17 mouse cellular contexts compared by ENCODE assay signal in genomic region chr10:59792575-59793176, GRCm38 (mm10).
DNase-seq lines count a peak whose midpoint lies in the region; ATAC-seq and TF ChIP-seq lines count a peak whose summit lies in the region.
"Had no signal": no experiment of that assay in that cellular context is flagged by ENCODE, and none has a peak within 500 bp of the region (broad histone marks: within the 10 kb centered on the region; RNA-seq: fewer than 3 reads in every experiment).

No protein-coding gene starts in this region.

- DNase-seq in frontal cortex, postnatal 10 days (ENCODE audit: low spot score in 2 of 2), result no peak
- peak; percentile 36 for DNase-seq in naive thymus-derived CD4-positive, alpha-beta T cell, adult 2 months (ENCODE audit: low read depth)
- DNase-seq in adrenal gland, postnatal 25 days, result no peak
- no peak for DNase-seq in layer of hippocampus, postnatal 25 days (ENCODE audit: extremely low spot score in 1 of 2, low spot score in 1 of 2)
- DNase-seq in lung, adult 2 months, result no peak
- DNase-seq: B cell, adult 2 months; cerebellum, adult 2 months; gastrocnemius, postnatal 25 days; lung, postnatal 10 days had no signal

- H3K27me3 ChIP-seq in megakaryocyte, embryonic 14.5 days (replicated peaks), result no peaks in the 10 kb centered on the region
- H3K27me3 ChIP-seq: limb, embryonic 12.5 days; midbrain, embryonic 13.5 days had no signal

- TF ChIP-seq POLR2A in lung, adult 2 months (IDR thresholded peaks at IDR 0.05; ENCODE audit: borderline replicate concordance, extremely low read depth, low read depth, low read length), result no peak

- H3K9me3 ChIP-seq in megakaryocyte, embryonic 14.5 days, result no peaks in the 10 kb centered on the region
- H3K9me3 ChIP-seq: hindbrain, embryonic 10.5 days; limb, embryonic 12.5 days; midbrain, embryonic 13.5 days had no signal

- H3K4me1 ChIP-seq in megakaryocyte, embryonic 14.5 days, result peaks cover 46% of the 10 kb centered on the region
- no peaks in the 10 kb centered on the region for H3K4me1 ChIP-seq in lung, adult 2 months (ENCODE audit: control insufficient read depth, insufficient read depth, low read length)
- H3K4me1 ChIP-seq: limb, embryonic 12.5 days had no signal

- peak overlapping the region; percentile 72 for H3K4me3 ChIP-seq in megakaryocyte, embryonic 14.5 days (replicated peaks)
- no peak overlapping the region for H3K4me3 ChIP-seq in lung, adult 2 months (replicated peaks; ENCODE audit: extremely low read depth, low read depth, low read length)
- H3K4me3 ChIP-seq: hindbrain, embryonic 10.5 days; left cerebral cortex, adult 2 months; limb, embryonic 12.5 days; midbrain, embryonic 13.5 days had no signal

- WGBS in lung, adult 2 months, result 84% methylated on average over 9 of the region's 9 CpGs

- H3K36me3 ChIP-seq in megakaryocyte, embryonic 14.5 days (replicated peaks; ENCODE audit: low read length), result peaks cover 98% of the 10 kb centered on the region

- no peak for TF ChIP-seq CTCF in lung, adult 2 months (IDR thresholded peaks at IDR 0.05; ENCODE audit: insufficient read depth, low read length)

- 0 out of 2 replicates have a peak, but pooled peaks have one; percentile 44 for ATAC-seq in frontal cortex, adult (ENCODE audit: low TSS enrichment)
- ATAC-seq in megakaryocyte, adult 5-6 weeks (ENCODE audit: poor library complexity, severe bottlenecking), result no peak
- ATAC-seq: intestine, postnatal 0 days; midbrain, embryonic 13.5 days had no signal
